Mouse (Mus musculus) spleen, postnatal 10 days (tissue): ENCODE data around the gene Spocd1.

Experiments used
- DNase-seq, 2 experiments: peaks; one replicate each; pipeline ENCODE4 v3.0.0; 2021 to 2022; ENCODE audit warnings: low spot score in 2 of 2

The Spocd1 gene

GRCm38 (mm10) chr4:130002157-130002556 lies 73.1 kb downstream of the Spocd1 start:
- no peak for DNase-seq

GRCm38 (mm10) chr4:130005593-130005992 lies 76.5 kb downstream of the Spocd1 start:
- DNase-seq = peak in 1 of 2 experiments; percentile 46

GRCm38 (mm10) chr4:130006533-130006932 lies 77.5 kb downstream of the Spocd1 start:
- no peak for DNase-seq
